Mouse (Mus musculus): Measurements from ENCODE around the gene P4ha2.

P4ha2 gene

DNA sequence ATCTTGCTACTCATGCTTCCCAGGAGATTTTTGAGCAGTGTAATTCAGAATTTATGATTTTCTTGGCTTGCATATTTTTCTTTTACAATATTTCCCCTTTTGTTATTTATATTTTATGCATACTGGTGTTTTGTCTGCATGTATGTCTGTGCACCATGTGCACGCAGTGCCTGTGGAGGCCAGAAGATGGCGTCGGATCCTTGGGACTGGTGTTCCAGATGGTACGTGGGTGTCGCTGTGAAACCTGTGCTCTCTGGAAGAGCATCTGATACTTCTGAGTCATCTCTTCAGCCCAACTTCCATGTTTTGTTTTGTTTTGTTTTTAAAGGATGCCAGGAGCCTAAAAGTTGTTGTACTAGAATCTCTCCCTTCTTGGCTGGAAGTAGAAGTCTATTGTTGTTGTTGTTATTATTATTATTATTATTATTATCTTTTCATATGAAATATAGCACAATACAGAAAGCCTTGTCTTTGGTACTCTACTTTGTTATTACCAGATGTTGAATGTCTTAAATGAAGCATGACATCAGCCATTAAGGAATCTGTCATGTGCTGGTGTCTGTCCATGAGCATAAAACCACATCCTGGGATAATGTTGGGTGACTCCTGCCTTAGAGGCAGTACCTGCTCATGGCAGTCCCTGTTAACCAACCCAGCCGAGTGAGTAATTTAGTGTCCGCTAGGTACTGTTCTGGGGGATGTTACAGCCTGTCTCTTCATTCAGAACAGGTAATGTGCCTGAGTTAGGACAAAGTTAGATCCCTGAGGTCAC is 41.5 kb downstream of the P4ha2 start:
- DNase-seq (ENCODE audit: low spot score): no peak

DNA sequence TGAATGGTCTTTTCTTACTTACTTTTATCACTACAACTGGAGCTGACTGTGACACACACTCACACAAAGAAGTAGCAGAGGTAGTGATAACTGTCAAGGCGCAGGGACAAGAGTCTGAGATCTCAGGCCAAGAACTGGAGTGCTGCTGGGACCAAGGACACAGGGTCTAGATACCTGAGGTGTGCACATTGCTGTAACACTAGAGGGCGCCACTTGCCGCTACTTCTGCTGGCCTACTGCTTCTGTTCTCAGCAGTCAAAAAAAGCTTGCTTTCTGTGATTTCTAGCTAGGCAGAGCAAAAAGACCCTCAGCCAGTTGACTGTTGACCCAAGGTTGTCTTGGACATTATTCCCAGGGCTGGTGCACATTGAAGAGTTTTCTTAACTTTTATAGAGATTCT is 45.0 kb downstream of the P4ha2 start:
- DNase-seq (ENCODE audit: low spot score): peak; percentile 16

DNA sequence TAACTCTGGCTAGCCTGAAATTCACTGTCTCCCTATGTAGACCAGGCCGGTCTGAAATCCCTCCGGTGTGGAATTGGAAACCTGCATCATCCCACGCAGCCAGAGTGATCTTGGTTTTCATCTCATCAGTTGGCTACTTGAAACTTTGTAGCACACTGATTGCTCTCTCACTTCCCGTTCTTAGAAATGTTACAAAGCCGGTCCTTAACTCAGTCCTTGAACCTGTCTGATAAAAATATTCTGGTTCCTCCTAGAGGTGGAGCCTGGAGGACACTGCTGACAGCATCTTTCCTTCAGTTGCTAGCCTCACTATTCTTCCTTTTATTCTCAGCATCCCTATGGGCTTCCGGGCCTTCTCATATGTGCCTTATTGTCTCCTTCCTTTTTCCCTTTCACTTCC is 46.1 kb downstream of the P4ha2 start:
- no peak for DNase-seq (ENCODE audit: low spot score)

DNA sequence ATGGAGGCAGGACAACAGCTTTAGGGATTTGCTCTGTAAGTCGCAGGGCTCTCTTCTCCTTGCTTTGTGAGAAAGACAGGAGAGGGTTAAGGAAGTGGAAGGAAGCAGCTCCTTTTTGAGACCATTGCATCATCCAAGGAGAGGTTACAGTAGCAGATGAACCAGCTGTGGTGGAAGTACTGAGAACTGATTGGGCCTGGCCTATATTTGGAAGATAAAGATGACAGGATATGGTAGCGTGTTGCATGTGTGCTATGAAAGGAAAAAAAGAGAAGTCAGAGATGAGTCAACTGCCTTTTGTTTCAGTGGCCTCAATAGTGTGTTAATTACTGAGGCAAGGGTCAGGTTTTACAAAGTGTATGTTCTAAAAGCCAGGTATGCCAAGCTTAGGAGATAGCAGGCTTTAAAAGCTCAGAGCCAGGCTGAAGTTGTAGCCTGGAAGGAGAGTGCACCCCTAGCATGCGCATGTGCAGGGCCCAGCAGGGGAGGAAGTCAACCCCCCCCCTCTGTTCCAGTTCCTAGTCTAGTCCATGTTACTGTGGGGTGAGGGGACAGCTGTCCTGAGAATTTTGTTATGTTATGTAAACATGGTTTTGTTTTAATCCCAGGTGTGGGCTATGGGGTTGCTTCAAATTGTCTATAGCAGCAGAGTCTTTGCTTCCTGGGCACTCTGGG is 50.0 kb downstream of the P4ha2 start:
- DNase-seq (ENCODE audit: low spot score): no peak

DNA sequence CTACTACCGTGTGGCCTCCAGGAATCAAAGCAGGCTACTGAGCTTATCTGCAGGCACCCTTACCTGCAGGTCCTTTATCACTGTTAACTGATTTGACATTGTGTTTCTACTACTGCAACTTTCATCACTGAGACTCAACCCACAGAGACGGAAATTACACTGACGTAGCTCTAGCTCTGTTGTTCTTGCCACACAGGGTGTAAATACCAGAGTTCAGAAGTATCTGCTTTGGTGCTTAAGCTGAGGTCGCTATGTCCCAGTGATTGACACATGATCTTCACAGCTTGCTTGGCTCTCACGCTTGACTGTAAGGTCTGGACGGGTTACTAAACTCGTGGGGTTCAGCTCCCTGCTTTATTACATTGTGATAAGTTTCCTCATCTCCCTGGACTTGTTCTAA is 51.2 kb downstream of the P4ha2 start:
- DNase-seq (ENCODE audit: low spot score): no peak

DNA sequence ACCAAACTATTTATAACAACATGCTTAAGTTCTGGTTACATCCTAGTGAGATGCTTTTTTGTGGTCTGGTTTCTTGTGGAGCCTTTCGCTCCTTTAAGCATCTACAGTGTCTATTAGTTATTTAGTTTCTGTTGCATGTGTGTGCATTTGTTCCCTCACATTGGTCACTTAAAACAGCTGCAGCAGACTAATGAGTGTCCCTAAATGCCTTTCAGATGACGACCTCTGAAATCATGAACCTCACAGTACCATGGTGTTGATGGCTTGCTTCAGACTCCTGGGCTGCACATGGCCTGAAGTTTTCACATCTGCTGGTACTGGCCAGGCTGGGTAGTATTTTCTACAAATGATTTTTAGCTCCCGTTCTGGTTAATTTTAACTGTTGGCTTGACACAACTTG is 53.1 kb downstream of the P4ha2 start:
- no peak for DNase-seq (ENCODE audit: low spot score)

DNA sequence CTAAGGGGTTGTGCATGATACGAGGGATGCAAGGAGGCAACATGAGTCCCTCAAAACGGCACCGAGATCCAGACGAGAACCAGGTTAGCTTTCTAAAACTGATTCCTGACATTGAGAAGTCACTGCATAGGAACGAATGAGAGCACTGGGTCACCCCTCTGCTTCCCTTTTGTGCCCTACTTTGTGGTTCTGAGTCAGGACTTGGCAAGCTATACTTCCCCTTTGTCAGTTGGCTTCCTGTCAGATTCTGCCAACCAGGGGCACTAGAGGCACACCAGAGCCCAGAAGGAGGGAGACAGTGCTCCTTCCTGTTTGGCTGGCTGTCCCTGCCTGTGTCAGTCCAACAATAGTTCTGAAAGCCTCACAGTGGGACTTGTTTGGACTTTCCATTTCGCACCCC is 56.0 kb downstream of the P4ha2 start:
- DNase-seq (ENCODE audit: low spot score): peak; percentile 23

DNA sequence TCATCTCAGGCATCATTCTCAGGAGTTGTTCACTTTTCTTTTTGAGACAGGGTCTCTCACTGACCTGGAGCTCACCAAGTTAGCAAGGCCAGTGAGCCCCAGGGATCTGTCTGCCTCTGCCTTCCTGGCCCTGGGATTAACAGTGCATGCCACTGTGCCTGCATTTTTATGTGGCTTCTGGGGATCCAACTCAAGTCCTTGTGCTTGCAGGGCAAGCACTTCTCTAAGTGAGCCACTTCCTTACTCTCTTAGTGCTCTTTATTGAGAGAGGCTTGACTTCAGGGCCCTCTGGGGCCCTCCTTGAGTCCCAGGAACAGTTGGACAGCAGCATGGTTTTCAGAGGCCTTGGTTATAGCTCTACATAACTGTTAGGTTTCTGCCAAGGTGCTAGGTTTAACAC is 56.6 kb downstream of the P4ha2 start:
- DNase-seq (ENCODE audit: low spot score): no peak

DNA sequence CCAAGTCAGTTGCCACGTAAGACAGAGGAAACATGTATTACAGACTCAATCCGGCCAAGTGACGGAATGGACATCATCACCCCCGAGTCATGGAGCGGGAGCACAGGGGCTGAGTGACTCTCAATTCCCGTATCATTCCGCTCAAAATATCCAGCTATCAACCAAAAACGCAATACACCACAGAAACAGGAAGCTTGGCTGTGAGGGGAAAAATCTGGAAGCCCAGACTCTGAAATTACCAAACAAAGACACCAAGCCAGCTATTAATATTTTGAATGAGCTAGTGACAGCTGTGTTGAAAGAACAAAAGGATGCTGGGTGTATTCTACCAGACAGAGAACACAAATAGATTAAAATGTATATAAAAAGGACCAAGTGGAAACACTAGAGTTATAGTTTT is 57.7 kb downstream of the P4ha2 start:
- DNase-seq (ENCODE audit: low spot score): no peak

DNA sequence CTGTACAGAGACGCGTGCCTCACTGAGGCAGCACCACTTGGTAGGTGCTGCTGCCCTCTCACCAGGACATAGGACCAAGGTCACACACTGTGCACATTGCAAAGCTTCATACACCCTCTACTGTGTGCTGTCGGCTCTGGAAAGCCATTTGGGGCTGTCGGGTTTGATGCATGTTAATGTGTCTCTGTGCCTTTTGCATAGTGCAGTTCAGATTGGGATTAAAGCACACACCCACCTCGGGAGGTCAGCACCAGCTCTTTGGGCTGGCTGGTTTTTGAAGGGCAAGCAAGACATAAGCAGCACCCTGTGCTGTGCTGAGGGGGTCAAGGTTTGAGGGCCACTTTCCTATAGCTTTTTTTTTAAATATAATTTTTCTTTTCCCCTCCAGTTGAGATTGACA is 60.5 kb downstream of the P4ha2 start:
- no peak for DNase-seq (ENCODE audit: low spot score)

DNA sequence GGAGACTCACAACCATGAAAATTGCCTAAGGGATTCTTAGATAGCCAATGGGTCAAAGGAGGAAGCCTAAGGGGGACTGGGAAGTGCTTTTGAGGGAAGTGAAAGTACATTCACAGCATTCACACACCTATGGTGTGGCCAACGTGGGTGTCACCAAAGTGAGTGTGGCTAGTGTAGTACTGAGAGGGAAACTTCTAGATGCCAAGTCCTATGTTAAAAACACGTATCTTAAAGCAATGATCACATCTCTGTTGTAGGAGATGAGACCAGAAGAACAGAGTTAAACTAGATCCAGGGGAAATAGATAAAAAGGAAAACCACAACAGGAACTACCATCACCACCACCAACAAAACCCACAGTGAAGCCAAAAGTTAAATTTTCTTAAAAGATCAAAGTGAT is 61.0 kb downstream of the P4ha2 start:
- no peak for DNase-seq (ENCODE audit: low spot score)

DNA sequence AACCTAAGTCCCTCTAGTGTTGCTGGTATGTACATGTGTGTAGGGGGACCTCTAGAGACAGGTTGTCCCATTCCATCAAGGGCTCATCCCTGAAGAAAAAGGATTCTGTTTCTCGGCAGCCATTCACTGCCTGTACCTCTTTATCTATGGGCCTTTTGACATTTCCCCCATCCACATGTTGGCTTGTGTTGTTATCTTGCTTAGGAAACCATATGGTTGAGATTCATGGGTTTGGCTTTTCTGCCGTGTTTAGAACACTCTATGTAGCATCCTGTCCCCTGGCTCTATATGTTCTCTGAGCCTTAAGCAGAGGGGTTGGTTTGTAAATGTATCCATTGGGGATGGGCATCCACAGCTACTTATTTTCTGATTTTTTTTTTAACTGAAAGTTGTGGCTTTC is 61.6 kb downstream of the P4ha2 start:
- no peak for DNase-seq (ENCODE audit: low spot score)

DNA sequence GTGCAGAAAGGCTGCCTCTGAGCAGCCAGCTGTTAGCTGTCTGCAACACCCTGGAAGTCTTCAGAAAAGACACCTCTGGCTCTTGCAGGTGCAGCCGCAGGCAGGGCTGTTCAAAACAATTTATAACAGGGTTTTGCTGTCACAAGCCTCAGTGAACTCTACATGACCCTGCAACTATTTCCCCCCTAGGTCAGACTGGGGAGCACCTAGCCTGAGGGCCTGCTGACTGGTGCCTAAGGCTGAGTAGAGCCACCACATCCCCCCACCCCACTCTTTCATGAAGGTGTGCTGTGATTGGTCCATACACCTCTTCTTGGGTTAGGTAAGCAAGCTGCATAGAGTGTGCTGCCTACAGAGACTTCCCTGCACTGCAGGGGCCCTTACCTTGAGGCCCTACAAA is 63.1 kb downstream of the P4ha2 start:
- DNase-seq (ENCODE audit: low spot score): no peak

DNA sequence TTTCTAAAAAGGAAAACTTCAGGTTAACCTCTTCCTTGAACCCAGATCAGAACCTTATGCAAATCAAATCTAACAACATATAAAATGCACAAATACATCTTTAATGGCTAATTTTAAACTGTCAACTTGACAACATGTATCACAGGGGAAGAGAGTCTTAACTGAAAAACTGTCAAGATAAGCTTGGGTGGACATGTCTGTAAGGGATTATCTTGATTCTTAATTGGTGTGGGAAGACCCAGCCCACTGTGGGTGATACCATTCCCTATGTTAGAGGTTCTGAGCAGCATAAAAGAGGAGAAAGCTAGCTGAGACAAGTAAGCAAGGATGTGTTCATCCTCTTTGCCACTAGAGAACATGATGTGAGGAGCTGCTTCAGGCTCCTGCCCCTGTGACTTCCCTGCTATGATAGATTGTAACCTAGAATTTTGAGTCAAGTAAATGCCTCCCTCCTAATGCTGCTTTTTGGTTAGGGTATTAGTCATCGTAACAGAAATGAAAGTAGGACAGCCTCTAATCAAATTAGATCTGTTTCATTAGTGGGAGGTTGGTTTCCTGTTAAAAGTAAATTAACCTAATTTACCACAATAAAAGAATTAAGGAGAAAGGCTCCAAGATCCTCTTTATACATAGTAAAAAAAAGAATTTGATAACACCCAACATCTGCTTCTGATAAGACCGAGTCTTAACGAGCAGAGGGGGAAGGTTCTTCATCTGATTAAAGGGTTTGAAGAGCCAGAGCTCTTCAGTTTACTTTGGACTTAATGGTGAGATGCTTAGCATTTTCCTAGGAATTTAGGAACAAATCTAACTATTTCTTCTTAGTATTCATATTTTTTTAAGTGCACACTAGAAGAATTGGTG is 69.8 kb downstream of the P4ha2 start:
- no peak for DNase-seq (ENCODE audit: low spot score)

DNA sequence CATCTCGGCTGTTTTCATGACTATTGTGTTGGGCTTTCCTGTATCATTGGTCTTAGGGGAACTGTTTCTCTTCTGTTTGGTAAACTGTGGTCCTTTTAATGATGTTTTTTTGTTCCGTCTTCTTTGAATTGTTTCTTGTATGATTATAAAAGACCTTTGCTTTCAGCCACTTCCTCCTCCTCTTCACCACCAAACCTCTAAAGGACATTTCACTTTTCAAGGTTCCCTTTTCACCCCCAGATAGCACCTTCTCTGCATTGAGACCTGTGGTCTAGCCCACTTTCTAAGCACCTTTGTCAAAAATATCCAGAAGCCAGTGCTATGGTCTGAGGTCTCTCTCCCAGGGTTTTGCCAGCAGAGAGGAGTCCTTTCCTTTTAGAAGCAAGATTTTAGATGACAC is 71.3 kb downstream of the P4ha2 start:
- no peak for DNase-seq (ENCODE audit: low spot score)

DNA sequence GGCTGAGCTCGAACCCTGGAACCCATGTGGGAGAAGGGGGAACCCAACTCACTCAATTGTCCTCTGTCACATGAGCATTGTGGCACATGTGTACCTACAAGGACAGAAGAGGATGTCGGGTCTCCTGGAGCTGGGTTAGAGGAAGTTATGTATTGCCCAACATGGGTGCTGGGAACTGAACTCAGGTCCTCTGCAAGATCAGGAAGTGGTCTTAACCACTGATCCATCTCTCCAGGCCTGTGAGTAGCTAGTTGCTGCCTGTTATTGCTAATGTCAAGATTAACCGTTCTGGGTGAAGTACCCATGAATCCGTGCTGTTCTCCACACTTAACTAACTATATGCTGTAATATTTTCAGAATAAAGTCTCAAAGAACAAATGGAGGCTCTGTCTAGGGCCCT is 74.3 kb downstream of the P4ha2 start:
- DNase-seq (ENCODE audit: low spot score): no peak

DNA sequence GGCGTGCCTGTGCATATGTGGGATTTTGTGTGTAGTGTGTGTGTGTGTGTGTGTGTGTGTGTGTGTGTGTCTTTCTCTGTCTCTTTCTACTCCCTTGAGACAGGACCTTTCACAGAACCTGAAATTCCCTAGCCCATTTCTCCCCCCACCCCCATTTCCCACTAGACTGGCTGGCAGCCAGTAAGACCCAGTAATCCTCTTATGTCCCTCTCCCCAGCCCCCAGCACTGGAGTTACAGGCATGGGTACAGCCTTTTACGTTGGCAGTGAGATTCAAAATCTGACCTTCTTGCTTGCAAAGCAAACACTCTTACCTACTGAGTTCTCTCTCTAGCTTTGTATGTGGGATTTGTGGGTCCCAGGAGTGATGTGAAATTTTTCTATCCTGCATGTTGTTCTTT is 75.0 kb downstream of the P4ha2 start:
- DNase-seq (ENCODE audit: low spot score): no peak
